8 mouse cellular contexts compared by ENCODE assay signal in genomic region chr6:108212881-108213295, GRCm38 (mm10). TPM values are rescaled to one million over a fixed set of nuclear protein-coding genes. Genes with fewer than 3 reads are reported as not detected.
DNase-seq lines count a peak whose midpoint lies in the region; ATAC-seq and TF ChIP-seq lines count a peak whose summit lies in the region.

Itpr1 (plus strand) TSS chr6:108213096.

- in situ Hi-C loops in Patski (cut with MboI; ENCODE audit: low pct_unique_long_range_greater_than_20kb): no loop called here

- H3K4me1 ChIP-seq in hindbrain, embryonic 13.5 days (replicated peaks): peaks cover 17% of the 10 kb centered on the region

- 0 out of 2 replicates have a peak within 1 kb of the TSS, but pooled peaks have one; percentile 3 for H3K27ac ChIP-seq in hindbrain, embryonic 13.5 days

- WGBS in hindbrain, embryonic 13.5 days: under 1% methylated on average over 25 of the region's 27 CpGs

- ATAC-seq in Patski: peak; percentile 98
- peak; percentile 100 for ATAC-seq in hindbrain, embryonic 13.5 days (ENCODE audit: low FRiP score)

- peak within 1 kb of the TSS; percentile 66 for H3K4me3 ChIP-seq in hindbrain, embryonic 13.5 days

- peak; percentile 94 for DNase-seq in Patski (ENCODE audit: low read depth, low spot score)
- DNase-seq in cerebellum, postnatal 14 days: peak; percentile 96 to 98
- DNase-seq in frontal cortex, postnatal 14 days (ENCODE audit: low spot score in 2 of 2): peak; percentile 94 to 95
- peak; percentile 93 to 95 for DNase-seq in layer of hippocampus, postnatal 25 days (ENCODE audit: extremely low spot score in 1 of 2, low spot score in 1 of 2)
- DNase-seq in lung, postnatal 25 days (ENCODE audit: low spot score): peak; percentile 99
- DNase-seq in retina, embryonic 14.5 days (ENCODE audit: low spot score): peak; percentile 97
- peak; percentile 97 for DNase-seq in thymus, postnatal 4 days

- no peaks in the 10 kb centered on the region for H3K9me3 ChIP-seq in hindbrain, embryonic 13.5 days

- POLR2A ChIA-PET in Patski (lab: Charles Lee): interaction anchor here (0.7 to 2.5 kb wide), 15 partner anchors 11 to 174 kb away, joined by 3 to 8 read pairs (median 3); partner anchors contain the start of gene Sumf1

- CTCF ChIA-PET in Patski (lab: Charles Lee): interaction anchor here (1.2 to 2.4 kb wide), 2 partner anchors 19 to 109 kb away, joined by 3 to 8 read pairs; no protein-coding TSS in a partner anchor

- H3K9ac ChIP-seq in hindbrain, embryonic 13.5 days: peak within 1 kb of the TSS; percentile 72

- no peaks in the 10 kb centered on the region for H3K36me3 ChIP-seq in hindbrain, embryonic 13.5 days

- TF ChIP-seq CTCF in Patski (IDR thresholded peaks at IDR 0.05): no peak

- peak within 1 kb of the TSS; percentile 94 for H3K4me2 ChIP-seq in hindbrain, embryonic 13.5 days

- H3K27me3 ChIP-seq in Patski: no peaks in the 10 kb centered on the region
- H3K27me3 ChIP-seq in hindbrain, embryonic 13.5 days: peaks cover 16% of the 10 kb centered on the region; the same call in 1 of the 2 replicates

RNA-seq across cellular contexts. Expression of gene Itpr1, which starts in this region (rescaled TPM):
- 67.1 TPM for polyA plus RNA-seq in Patski (2021)
- polyA plus RNA-seq in hindbrain, embryonic 13.5 days (2015; fragmentation: Nextera tagmentation; extraction: Ambion mirVana): 4.2 and 6.1 TPM in 2 replicates
- 100 to 1,000 TPM; 258 to 259 TPM for total RNA-seq in layer of hippocampus, postnatal 25 days (2021)

Comparison
In these comparisons a context has a peak if more than half of its experiments do, and no peak if none do; other contexts are left out.
1. Peak in every context shown above with its lines: DNase-seq, ATAC-seq, H3K4me3 ChIP-seq and H3K27ac ChIP-seq.